Mouse (Mus musculus) liver, postnatal 0 days (tissue): Measurements from ENCODE around the gene Olfr763. TPM values are rescaled to one million over a fixed set of nuclear protein-coding genes. Genes with fewer than 3 reads are reported as not detected.
"Not testable (repeated sequence)": the region's sequence is repeated elsewhere in the genome, so short reads cannot be mapped to it uniquely, and the experiment has no call there.

Experiments
- ATAC-seq: fragments of 200-750 bp; cut with Nextera tagmentation; 2 replicates; pipeline ENCODE4 v1.8.0; 2017; ENCODE audit warnings: mild to moderate bottlenecking, moderate library complexity
- DNase-seq: peaks from one replicate; pipeline ENCODE4 v3.0.0-alpha.2; 2016
- H3K27ac ChIP-seq: fragments of 300-500 bp; sonication (generic); 2 replicates; pipeline ENCODE4 v1.5.1; 2014; ENCODE audit warnings: antibody characterized with exemption, moderate library complexity, mild to moderate bottlenecking, low read depth
- H3K27me3 ChIP-seq: fragments of 300-500 bp; sonication (generic); 2 replicates; pipeline ENCODE4 v1.6.1; 2014; ENCODE audit warnings: low read length, control low read depth, mixed read lengths; ENCODE audit not compliant: insufficient read depth
- H3K36me3 ChIP-seq: fragments of 300-500 bp; sonication (generic); replicated peaks from 2 replicates; pipeline ENCODE4 v1.6.1; 2014; ENCODE audit warnings: mild to moderate bottlenecking, control low read depth, low read length, moderate library complexity, mixed read lengths; ENCODE audit not compliant: insufficient read depth
- H3K4me1 ChIP-seq: fragments of 300-500 bp; sonication (generic); 2 replicates; pipeline ENCODE4 v1.6.1; 2014; ENCODE audit warnings: antibody characterized with exemption, mild to moderate bottlenecking, control low read depth; ENCODE audit not compliant: insufficient read depth
- H3K4me2 ChIP-seq: fragments of 300-500 bp; sonication (generic); 2 replicates; pipeline ENCODE4 v1.6.1; 2014; ENCODE audit warnings: low read depth, mild to moderate bottlenecking, low read length, moderate library complexity, mixed read lengths
- H3K4me3 ChIP-seq: fragments of 300-500 bp; sonication (generic); 2 replicates; pipeline ENCODE4 v1.5.1; 2014; ENCODE audit warnings: low read depth, low read length
- H3K9ac ChIP-seq: fragments of 300-500 bp; sonication (generic); replicated peaks from 2 replicates; pipeline ENCODE4 v1.6.1; 2014; ENCODE audit warnings: mild to moderate bottlenecking, moderate library complexity
- H3K9me3 ChIP-seq: fragments of 300-500 bp; sonication (generic); 2 replicates; pipeline ENCODE4 v1.6.1; 2016; ENCODE audit warnings: mild to moderate bottlenecking, control low read depth, low read length, mixed read lengths
- CTCF ChIP-seq: sonication (generic); IDR thresholded peaks from 2 replicates; pipeline ENCODE4 v1.5.1; 2016; ENCODE audit warnings: antibody characterized with exemption, low read depth
- EP300 ChIP-seq: IDR thresholded peaks from 2 replicates; pipeline ENCODE4 v1.6.1; 2016; ENCODE audit warnings: antibody characterized with exemption, low read depth, mild to moderate bottlenecking
- WGBS: fragments of 180-500 bp; shearing (Covaris S2); extraction: QIAGEN DNeasy Blood & Tissue Kit; methylation state at CpG from one replicate; pipeline ENCODE4 v1.1.7; 2014; ENCODE audit not compliant: insufficient replicate concordance; 5-methylcytosine and 5-hydroxymethylcytosine counted together
- polyA plus RNA-seq: library from polyadenylated mRNA; unstranded; fragments of >200 nt; fragmentation: Nextera tagmentation; extraction: Ambion mirVana; gene quantifications from 2 replicates; pipeline ENCODE4 v1.2.1, GENCODE M21; 2015

The Olfr763 gene
- polyA plus RNA-seq, 1 experiment from 2014 or later, result not detected

- ATAC-seq, result no peak; the same call in 1 of the 2 replicates
- TF ChIP-seq EP300 (no peak), CTCF (peak; percentile 77)
- H3K9me3 ChIP-seq, result no peaks in the 10 kb centered on the region
- H3K27me3 ChIP-seq, result no peaks in the 10 kb centered on the region
- 59% methylated on average over 3 of the region's 3 CpGs for WGBS
- no peak overlapping the region for H3K27ac ChIP-seq
- no peak overlapping the region for H3K4me2 ChIP-seq
- no peak overlapping the region for H3K9ac ChIP-seq
- no peaks in the 10 kb centered on the region for H3K36me3 ChIP-seq
- DNase-seq, result peak; percentile 61
- no peak overlapping the region for H3K4me3 ChIP-seq
- no peaks in the 10 kb centered on the region for H3K4me1 ChIP-seq
These were observed 15.5 kb downstream of the Olfr763 start for GRCm38 (mm10) chr10:129026018-129026662.

- 67% methylated on average over 2 of the region's 2 CpGs for WGBS
- ATAC-seq (no peak), DNase-seq (no peak)
- H3K4me1 ChIP-seq, result no peaks in the 10 kb centered on the region
- TF ChIP-seq EP300 (no peak), CTCF (no peak)
- no peak overlapping the region for H3K27ac ChIP-seq
- no peaks in the 10 kb centered on the region for H3K27me3 ChIP-seq
- no peaks in the 10 kb centered on the region for H3K36me3 ChIP-seq
- no peaks in the 10 kb centered on the region for H3K9me3 ChIP-seq
- no peak overlapping the region for H3K4me3 ChIP-seq
- no peak overlapping the region for H3K9ac ChIP-seq
- no peak overlapping the region for H3K4me2 ChIP-seq
These were observed 17.8 kb downstream of the Olfr763 start for GRCm38 (mm10) chr10:129028343-129028742.

GRCm38 (mm10) chr10:129039796-129040195, 29.2 kb downstream of the Olfr763 start, which contains the start of gene Olfr764-ps1:
Olfr764-ps1 (minus strand) TSS chr10:129039896.
- no peak within 1 kb of the TSS for H3K4me3 ChIP-seq
- no peak within 1 kb of the TSS for H3K27ac ChIP-seq
- H3K27me3 ChIP-seq, result no peaks in the 10 kb centered on the region
- no peak within 1 kb of the TSS for H3K9ac ChIP-seq
- H3K4me1 ChIP-seq, result no peaks in the 10 kb centered on the region
- DNase-seq (no peak), ATAC-seq (no peak)
- no peaks in the 10 kb centered on the region for H3K36me3 ChIP-seq
- no peak for TF ChIP-seq EP300
- TF ChIP-seq CTCF, result no peak
- 66% methylated on average over 3 of the region's 3 CpGs for WGBS
- H3K9me3 ChIP-seq, result no peaks in the 10 kb centered on the region
- H3K4me2 ChIP-seq, result no peak within 1 kb of the TSS

- not testable (repeated sequence) for H3K36me3 ChIP-seq, H3K4me2 ChIP-seq, H3K9me3 ChIP-seq, H3K27me3 ChIP-seq, ATAC-seq, H3K9ac ChIP-seq, DNase-seq, H3K4me3 ChIP-seq, H3K27ac ChIP-seq, H3K4me1 ChIP-seq
These were observed 39.3 kb downstream of the Olfr763 start, which contains the start of gene Olfr765 for GRCm38 (mm10) chr10:129049898-129050297. Olfr765 (minus strand) TSS chr10:129049998.

Other genes with a start within 250 kb of the Olfr763 start
- gene Mmp19, start 219.9 kb upstream of the Olfr763 start, polyA plus RNA-seq, result 11.3 and 13.5 TPM in 2 replicates
- gene Dnajc14, start 206.7 kb upstream of the Olfr763 start, polyA plus RNA-seq, result 12.9 and 15.0 TPM in 2 replicates
- gene Tmem198b, start 206.4 kb upstream of the Olfr763 start, polyA plus RNA-seq, result 2.3 and 2.5 TPM in 2 replicates
- gene Sarnp, start 193.5 kb upstream of the Olfr763 start, polyA plus RNA-seq, result 72.0 and 75.4 TPM in 2 replicates
- gene Ormdl2, start 189.1 kb upstream of the Olfr763 start, polyA plus RNA-seq, result 75.8 and 80.6 TPM in 2 replicates
- 0.17 and 0.23 TPM in 2 replicates for gene Gdf11, start 119.1 kb upstream of the Olfr763 start, polyA plus RNA-seq
- 271 and 296 TPM in 2 replicates for gene Cd63, start 109.8 kb upstream of the Olfr763 start, polyA plus RNA-seq
- 54.5 and 63.1 TPM in 2 replicates for gene Rdh5, start 87.9 kb upstream of the Olfr763 start, polyA plus RNA-seq
- gene Bloc1s1, start 86.8 kb upstream of the Olfr763 start, polyA plus RNA-seq, result 128 and 130 TPM in 2 replicates
- 0.66 and 0.70 TPM in 2 replicates for gene Itga7, start 77.0 kb upstream of the Olfr763 start, polyA plus RNA-seq
- 29.9 and 33.3 TPM in 2 replicates for gene Mettl7b, start 49.8 kb upstream of the Olfr763 start, polyA plus RNA-seq
- gene Olfr9, start 21.4 kb upstream of the Olfr763 start, polyA plus RNA-seq, result not detected in 2 replicates
- gene Olfr764-ps1, start 29.1 kb downstream of the Olfr763 start, polyA plus RNA-seq, result not detected in 2 replicates
- not detected in 2 replicates for gene Olfr765, start 39.2 kb downstream of the Olfr763 start, polyA plus RNA-seq
- not detected in 2 replicates for gene Olfr766-ps1, start 58.2 kb downstream of the Olfr763 start, polyA plus RNA-seq
- gene Olfr767, start 72.1 kb downstream of the Olfr763 start, polyA plus RNA-seq, result not detected in 2 replicates
- not detected in 2 replicates for gene Olfr768, start 88.6 kb downstream of the Olfr763 start, polyA plus RNA-seq
- not detected in 2 replicates for gene Olfr769, start 107.1 kb downstream of the Olfr763 start, polyA plus RNA-seq
- not detected in 2 replicates for gene Olfr770, start 128.2 kb downstream of the Olfr763 start, polyA plus RNA-seq
- not detected in 2 replicates for gene Olfr771, start 154.0 kb downstream of the Olfr763 start, polyA plus RNA-seq
- gene Olfr772, start 167.1 kb downstream of the Olfr763 start, polyA plus RNA-seq, result not detected in 2 replicates
- gene Olfr773, start 176.6 kb downstream of the Olfr763 start, polyA plus RNA-seq, result not detected in 2 replicates
- gene Olfr774, start 225.4 kb downstream of the Olfr763 start, polyA plus RNA-seq, result not detected in 2 replicates
- not detected in 2 replicates for gene Olfr775, start 237.6 kb downstream of the Olfr763 start, polyA plus RNA-seq
- gene Olfr776, start 248.3 kb downstream of the Olfr763 start, polyA plus RNA-seq, result not detected in 2 replicates